Mouse (Mus musculus): ENCODE results near the gene Cyp1a1.
A peak's percentile ranks its signal among the peaks of the same experiment; 100 is the strongest.
"Not testable (repeated sequence)": the region's sequence is repeated elsewhere in the genome, so short reads cannot be mapped to it uniquely, and the experiment has no call there.

The Cyp1a1 gene

DNA sequence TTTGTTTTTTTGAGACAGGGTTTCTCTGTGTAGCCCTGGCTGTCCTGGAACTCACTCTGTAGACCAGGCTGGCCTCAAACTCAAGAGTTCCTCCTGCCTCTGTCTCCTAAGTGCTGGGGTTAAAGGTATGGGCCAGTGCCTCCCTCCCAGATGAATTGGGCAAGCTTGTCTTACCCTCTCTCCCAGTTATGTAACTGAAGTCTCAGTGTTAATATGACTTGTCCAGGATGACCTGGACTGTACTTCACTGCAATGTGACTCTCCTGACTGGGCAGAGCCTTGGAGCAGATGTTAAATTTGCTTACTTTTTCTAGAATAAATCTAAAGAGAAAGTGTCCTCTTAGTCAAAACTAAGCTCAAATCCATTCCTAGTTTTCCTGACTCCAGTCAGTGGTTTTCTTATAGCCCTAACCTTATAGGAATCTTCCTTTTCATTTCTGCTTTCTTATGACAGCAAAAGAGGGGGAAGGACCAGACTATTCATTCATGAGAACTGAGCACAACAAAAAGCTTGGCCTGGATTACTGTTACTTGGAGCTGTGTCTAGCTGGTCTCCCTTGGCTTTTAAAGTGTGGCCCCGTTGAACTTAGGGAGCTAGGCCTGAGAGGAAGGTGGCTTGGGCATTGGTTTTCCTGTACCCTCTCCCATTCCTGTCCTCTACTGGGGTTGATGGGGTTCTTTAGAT lies 10.9 kb downstream of the Cyp1a1 start:
- DNase-seq (ENCODE audit: low read depth, low spot score): no peak

DNA sequence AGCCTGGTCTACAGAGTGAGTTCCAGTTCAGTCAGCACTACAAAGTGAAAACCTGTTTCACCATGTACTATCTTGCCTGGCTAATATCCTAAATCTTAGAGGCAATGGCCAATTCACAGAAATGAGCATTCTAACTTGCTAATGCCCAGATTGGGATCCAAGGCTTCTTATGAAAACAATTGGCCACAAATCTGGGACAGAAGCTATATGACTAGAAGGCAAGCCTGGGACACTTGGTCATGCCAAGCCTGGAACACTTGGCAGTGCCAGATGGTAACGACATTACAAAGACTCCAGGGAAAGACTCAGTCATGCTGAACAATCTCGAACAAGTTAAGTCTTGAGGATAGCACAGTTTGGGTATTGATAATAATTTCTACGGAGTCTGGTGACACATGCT lies 18.8 kb downstream of the Cyp1a1 start:
- no peak for DNase-seq (ENCODE audit: low read depth, low spot score)

DNA sequence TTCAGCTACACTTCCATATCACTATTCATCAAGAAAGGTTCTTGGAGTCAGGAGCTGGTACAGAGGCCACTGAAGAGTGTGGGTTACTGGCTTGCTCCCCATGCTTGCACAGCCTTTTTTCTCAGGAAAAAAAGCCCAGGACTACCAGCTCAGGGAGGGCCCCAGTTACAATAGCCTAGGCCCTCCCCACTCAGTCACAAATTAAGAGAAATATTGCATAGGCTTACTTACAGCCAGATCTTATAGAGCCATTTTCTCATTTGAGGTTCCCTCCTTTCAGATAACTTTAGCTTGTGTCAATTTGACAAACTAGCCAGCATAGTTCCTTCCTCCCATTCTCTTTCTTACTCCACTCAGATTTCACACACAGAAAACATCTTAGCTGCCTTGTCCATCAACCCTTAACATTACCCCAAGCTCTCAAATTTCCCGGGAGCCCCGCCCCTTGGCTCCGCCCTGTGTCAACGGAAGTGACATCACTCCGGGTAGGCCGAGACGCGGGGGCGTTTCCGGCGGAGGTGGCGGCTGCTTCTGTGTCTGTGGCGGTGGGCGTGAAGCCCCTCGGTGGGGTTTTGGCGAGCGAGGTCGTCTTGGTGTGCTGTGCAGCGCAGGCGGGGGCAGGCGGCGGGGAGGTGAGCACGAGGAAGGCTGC lies 20.5 kb downstream of the Cyp1a1 start, which contains the start of gene Edc3:
Gene Edc3 (plus strand): TSS at position 473 of the 652 bp plus-strand sequence.
- peak; percentile 85 for DNase-seq (ENCODE audit: low read depth, low spot score)

DNA sequence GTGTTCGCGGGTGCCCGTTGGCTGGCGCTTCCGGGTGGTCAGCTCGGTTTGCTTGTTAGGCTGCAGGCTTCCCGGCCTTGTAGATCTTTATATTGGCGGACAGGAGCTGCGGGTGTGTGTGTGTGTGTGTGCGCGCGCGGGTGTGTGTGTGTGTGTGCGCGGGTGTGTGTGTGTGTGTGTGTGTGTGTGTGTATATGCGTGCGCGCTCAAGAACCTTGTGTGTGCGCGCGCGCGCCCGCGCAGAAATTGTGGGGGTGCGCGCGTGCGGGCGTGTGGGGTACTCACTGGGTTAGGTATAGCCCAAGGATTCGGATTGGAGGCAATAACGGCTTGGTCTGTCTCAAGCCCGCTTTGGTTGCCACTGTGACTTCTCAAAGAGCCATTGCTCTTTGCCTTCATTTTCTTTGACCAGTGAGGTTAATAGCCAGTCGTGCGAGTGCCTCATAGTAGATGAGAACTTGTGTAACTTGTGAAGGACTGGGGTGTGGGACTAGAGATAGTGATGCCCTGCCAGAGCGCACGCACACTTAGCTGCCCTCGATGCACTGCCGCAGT lies 21.1 kb downstream of the Cyp1a1 start:
- DNase-seq (ENCODE audit: low read depth, low spot score): peak; percentile 14

DNA sequence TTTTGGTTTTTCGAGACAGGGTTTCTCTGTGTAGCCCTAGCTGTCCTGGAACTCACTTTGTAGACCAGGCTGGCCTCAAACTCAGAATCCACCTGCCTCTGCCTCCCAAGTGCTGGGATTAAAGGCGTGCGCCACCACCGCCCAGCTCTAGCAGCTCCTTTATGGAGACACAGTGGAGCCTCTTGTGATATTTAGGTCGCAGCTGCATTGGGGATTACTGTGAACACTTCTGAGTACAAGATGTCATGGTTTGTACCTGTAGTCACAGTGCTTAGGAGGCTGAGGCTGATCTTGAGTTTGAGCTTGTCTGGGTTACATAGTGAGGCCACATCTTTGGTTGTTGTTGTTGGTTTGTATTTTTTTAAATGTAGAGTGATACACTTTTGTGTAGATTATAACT lies 22.5 kb downstream of the Cyp1a1 start:
- not testable (repeated sequence) for DNase-seq (ENCODE audit: low read depth, low spot score)

DNA sequence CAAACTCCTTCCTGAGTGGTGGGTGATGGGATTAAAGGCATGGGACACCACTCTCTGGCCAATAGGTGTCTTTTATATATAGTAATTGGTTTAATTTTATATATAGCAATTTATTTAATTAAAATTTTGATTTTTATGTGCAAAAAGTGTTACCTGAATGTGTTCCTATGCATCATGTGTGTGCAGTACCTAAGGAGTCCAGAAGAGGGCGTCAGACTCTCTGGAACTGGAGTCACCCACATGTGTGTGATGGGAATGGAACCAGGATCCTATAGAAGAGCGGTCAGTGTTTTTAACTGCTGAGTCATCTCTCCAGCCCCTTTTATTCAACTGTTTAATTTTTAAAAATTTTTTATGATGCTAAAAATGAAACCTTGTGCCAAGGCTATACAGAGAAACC lies 24.5 kb downstream of the Cyp1a1 start:
- no peak for DNase-seq (ENCODE audit: low read depth, low spot score)

DNA sequence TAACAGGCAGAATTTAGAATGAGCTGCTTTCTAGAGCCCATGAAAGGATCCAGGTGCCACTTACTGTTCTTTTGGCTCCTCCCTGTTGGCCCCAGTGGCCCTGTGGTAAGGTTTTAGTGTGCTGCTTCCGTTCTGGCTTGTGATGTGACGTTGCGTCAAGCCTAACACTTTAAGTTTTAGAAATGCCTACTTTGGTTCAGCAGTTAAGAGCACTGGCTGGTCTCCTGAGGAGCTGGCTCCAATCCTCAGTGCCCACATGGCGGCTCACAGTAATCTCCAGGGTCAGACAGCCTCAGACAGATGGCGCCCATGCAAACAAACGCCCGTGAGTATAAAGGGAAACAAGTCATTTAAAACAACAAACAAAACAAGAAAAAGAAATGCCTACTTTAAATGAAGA lies 30.7 kb downstream of the Cyp1a1 start:
- no peak for DNase-seq (ENCODE audit: low read depth, low spot score)

DNA sequence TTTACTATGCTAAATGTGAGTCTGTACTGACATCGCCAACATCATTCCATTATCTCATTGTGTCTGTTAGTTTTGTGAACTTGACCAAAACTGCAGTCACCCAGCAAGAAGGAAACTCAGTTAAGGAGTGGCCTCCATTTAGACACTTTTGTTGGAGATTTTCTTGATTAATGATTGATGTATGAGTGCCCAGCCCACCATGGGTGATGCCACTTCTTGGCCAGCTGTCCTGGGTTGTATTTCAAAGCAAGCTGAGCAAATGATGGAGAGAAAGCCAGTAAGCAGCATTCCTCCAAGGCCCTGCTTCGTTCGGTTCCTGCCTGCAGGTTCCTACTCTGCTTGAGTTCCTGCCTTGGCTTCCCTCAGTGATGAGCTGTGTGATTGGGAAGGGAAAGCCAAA lies 33.0 kb downstream of the Cyp1a1 start:
- DNase-seq (ENCODE audit: low read depth, low spot score): no peak

DNA sequence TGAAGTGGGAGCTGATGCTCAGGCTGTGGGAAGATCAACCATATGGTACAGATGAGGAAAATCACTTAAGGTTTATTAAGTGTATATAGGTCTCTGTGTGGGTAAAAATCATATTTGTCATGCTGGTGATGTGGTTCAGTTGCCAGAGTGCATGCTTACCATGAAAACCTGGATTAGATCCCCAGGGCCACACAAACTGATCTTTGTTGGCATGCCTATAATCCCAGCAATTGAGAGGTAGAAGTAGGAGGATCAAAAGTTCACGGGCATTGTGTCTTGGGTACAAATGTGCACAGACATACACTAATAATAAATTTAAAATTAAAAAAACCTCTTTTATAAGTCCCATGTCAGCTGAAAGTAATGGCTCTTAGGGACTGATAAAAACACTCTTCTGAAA lies 34.6 kb downstream of the Cyp1a1 start:
- DNase-seq (ENCODE audit: low read depth, low spot score): no peak

DNA sequence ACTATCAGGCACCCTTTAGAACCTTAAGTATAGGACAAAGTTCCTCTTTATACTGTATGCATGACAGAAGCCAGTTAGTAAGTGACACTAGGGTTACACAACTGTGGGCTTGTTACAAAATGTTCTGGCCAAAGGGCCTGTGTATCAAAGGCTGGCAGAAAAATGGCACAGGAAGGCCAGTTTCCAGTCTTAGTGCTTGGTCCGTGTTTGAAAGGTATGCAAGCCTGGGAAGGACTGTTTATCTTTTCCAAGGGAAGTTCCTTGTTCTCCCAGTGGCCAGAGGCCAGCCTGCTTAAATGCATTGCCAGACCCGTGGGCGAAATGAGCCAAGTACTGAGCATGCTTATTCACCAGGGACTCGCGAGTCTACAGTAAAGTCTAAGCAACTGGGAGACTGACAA lies 35.6 kb downstream of the Cyp1a1 start:
- DNase-seq (ENCODE audit: low read depth, low spot score): no peak

DNA sequence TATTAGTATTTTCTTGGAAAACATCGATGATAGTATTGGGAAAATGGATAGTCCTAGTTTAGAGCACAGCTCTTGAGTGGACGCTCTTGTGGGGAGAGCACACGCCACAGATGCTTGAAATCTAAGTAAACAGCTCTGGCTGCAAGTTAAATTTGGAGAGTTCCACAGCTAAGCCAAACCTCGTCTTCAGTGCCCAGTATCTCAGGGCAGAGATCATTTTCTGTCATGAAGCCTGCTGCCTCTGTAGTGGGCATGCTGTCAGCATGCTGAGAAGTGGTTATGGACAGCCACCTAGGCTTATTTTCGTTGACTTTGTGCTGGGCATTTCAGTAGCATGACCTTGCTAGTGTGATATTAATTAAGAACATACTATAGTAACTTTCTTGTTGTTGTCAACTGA lies 36.1 kb downstream of the Cyp1a1 start:
- no peak for DNase-seq (ENCODE audit: low read depth, low spot score)

DNA sequence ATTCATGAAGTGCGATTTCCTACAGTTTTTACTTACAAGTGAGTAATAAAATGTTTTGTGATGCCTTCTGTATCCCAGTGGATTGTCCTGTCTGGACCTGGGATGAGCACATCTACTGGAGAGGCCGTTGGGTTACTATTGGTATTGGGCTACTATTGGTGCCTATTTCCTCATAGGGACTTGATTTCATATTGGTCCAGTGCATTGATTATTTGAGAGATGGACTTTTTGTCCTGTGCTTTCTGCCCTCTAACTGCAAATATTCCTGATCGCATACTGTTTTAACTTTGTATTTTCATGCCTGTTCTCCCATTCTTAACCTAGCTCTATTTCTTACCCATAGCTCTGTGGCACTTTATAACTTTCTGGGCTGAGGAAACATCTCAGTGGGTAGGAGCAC lies 37.0 kb downstream of the Cyp1a1 start:
- DNase-seq (ENCODE audit: low read depth, low spot score): no peak

DNA sequence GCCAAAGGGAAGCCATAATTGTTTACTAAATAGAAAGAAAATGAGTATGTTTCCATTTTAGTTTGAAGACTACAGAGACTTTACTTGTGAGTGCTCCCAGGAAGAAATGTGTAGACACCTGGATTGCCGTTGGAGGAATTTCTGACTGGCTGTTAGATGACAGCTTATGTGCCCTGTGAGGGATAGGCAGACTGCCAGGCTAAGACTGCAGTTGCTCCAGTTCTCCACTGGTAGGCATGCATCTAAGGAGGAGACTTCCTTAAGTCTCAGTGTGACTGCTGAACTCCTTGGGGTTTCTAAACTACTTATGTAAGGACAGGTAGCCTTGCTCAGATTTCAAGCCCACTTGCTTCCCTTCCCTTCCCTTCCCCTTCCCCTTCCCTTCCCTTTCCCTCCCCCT lies 40.6 kb downstream of the Cyp1a1 start:
- DNase-seq (ENCODE audit: low read depth, low spot score): no peak

DNA sequence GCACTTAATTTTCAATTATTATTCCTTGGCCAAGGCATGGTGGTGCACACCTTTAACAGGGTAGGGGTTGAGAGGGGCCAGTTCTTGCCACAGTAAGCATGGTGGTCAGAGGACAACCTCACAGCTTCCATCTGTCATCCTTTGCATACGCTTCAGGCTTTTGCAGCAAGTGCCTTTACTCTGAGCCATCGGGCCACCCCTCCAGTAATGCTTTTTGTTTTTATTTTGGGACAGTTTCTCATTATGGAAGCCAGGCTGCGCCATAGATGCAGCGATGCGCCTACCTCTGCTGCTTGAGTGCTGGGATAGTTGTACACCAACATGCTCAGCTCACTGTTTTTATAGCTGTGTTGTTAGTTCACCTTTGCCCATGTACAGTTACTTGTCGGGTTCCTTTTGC lies 45.9 kb downstream of the Cyp1a1 start:
- DNase-seq (ENCODE audit: low read depth, low spot score): no peak

DNA sequence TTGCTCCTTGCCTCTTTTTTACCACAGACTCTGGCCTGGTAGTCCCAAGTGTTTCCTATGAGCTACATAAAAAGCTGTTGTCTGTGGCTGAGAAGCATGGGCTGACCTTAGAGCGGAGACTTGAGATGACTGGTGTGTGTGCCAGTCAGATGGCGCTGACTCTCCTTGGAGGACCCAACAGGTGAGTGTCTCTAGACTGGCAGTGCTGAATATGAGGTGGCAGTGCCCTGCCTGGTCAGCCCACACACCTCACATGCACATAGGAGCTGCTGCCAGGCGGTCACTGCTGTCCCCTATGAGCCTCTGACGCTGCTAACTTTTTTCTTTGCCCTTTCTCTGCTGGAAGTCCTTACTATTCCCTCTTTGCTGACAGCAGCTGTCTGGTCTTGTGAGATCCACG lies 52.1 kb downstream of the Cyp1a1 start:
- no peak for DNase-seq (ENCODE audit: low read depth, low spot score)

DNA sequence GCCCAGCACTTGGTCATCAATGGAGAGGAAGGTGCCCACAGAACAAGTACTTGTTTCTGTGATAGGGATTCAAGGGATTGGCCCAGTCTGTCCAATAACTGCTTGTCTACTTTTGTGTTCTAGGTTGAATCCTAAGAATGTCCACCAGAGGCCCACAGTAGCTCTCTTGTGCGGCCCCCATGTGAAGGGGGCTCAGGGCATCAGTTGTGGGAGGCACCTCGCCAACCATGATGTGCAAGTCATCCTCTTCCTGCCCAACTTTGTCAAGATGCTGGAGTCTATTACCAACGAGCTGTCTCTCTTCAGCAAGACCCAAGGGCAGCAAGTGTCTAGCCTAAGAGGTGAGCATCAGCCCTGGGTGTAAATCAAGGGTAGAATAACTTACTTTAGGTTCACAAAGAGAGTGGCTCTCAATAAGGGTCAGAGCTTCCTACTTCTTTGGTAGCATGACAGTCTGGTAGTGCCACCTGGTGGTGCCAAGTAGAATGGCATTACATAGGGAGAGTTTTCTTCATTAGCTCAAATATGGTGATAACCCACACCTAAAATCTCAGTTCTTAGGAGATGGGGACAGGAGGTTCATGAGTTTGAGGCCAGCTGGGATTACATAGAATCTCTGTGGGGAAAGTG lies 56.8 kb downstream of the Cyp1a1 start:
- peak; percentile 48 for DNase-seq (ENCODE audit: low read depth, low spot score)

DNA sequence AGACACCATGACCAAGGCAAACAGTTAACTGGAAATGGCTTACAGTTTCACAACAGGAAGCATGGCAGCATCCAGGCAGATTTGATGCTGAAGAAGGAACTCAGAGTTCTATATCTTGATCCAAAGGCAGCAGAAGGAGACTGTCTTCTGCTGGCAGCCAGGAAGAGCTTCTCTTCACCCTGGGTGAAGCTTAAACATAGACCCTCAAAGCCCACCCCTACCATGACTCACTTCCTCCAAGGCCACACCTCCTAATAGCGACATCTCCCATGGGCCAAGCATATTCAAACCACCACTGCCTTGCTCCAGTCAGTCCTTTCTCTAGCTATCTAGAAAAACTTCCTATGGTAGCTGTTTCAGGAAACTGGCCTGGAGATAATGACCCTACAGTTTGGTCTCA lies 59.3 kb downstream of the Cyp1a1 start:
- DNase-seq (ENCODE audit: low read depth, low spot score): no peak

DNA sequence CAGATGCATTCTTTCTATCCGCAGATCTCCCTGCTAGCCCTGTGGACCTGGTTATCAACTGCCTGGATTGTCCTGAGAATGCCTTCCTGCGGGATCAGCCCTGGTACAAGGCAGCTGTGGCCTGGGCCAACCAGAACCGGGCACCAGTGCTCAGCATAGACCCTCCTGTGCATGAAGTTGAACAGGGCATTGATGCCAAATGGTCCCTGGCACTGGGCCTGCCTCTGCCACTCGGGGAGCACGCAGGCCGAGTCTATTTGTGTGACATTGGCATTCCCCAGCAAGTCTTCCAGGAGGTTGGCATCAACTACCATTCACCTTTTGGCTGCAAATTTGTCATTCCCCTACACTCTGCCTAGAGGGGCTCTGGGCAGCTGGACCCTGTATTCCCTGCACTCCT lies 60.4 kb downstream of the Cyp1a1 start:
- DNase-seq (ENCODE audit: low read depth, low spot score): no peak

DNA sequence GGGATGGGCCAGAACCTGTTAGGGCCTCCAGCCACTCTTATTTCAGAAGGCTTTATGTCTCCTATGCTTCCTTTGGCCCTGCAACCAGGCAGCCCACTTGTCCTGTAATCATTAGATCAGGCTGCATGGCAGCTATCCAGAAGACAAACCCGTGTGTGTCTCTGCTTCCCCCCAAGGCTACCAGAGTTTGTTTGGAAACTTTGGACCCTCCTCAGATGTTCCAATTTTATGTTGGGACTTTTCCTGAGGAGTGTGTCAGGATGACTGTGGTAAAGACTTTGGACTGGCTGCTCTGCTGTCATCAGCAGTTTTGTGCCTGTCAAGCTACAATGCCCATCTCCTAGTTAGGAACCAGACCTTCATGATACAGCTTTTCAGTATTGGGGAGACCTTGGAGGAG lies 61.1 kb downstream of the Cyp1a1 start:
- no peak for DNase-seq (ENCODE audit: low read depth, low spot score)

DNA sequence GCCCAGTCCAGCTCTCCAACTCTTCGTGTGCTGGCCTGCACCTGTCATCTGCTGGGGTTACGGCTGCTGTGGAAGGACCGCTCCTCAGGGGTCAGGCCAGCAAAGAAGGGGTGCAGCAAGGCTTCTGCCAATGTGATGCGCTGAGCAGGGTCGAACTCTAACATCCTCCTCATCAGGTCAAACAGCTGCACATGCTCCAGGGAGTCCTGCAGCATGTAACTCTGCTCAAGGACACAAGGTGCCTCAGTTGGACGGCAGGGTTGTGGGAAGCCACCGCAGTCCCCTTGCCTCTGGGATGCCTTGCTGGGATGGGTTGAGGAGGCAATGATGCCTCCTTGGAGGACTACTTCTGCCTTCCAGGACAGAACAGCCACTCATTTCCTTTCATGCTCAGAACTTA lies 63.2 kb downstream of the Cyp1a1 start:
- no peak for DNase-seq (ENCODE audit: low read depth, low spot score)
